Mouse (Mus musculus): ENCODE results near the gene Nos1ap.

DNA sequence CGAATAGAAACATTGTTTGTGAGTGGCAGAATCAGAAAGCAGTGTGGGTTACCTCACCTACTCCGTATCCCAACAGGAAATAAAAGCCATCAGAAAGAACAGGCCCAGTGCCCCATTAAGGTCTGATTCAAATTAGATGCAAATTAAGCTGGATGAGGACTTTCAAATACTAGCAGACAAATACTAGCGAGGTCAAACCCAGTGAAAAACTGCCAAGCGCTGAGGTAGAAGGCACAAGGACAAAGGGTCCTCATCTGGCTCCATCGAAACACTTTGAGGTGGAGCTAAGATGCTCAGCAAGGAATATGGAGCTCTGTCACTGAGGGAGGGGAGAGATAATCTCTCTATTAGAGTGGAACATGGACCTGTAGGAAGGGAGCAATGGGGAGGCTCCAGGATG, 66.8 kb downstream of the Nos1ap start:
- TF ChIP-seq CTCF (IDR thresholded peaks at IDR 0.05; ENCODE audit: low read depth, low read length) (no peak), POLR2A (IDR thresholded peaks at IDR 0.05; ENCODE audit: borderline replicate concordance, low read depth, low read length) (no peak)
